Mouse (Mus musculus): ENCODE data around the gene Ccr2. TPM values are rescaled to one million over a fixed set of nuclear protein-coding genes. Genes with fewer than 3 reads are reported as not detected.
"Not testable (repeated sequence)": the region's sequence is repeated elsewhere in the genome, so short reads cannot be mapped to it uniquely, and the experiment has no call there.

Ccr2 gene
- polyA plus RNA-seq, 1 experiment from 2014 or later: 0.23 TPM

- Histone ChIP-seq H3K27ac (replicated peaks) (no peak overlapping the region), H3K27me3 (no peaks in the 10 kb centered on the region), H3K4me3 (no peak overlapping the region), H3K9ac (no peak overlapping the region), H3K4me1 (replicated peaks) (no peaks in the 10 kb centered on the region), H3K9me3 (no peaks in the 10 kb centered on the region), H3K36me3 (no peaks in the 10 kb centered on the region), H3K4me2 (no peak overlapping the region)
- 67% methylated on average over 5 of the region's 5 CpGs for WGBS
- no peak for ATAC-seq (ENCODE audit: low FRiP score, low read depth)
These were observed 24.6 kb downstream of the Ccr2 start for GRCm38 (mm10) chr9:124126373-124126772.

- Histone ChIP-seq H3K27me3 (no peaks in the 10 kb centered on the region), H3K4me1 (replicated peaks) (no peaks in the 10 kb centered on the region), H3K9me3 (no peaks in the 10 kb centered on the region), H3K27ac (replicated peaks) (no peak overlapping the region), H3K4me3 (no peak overlapping the region), H3K4me2 (no peak overlapping the region), H3K36me3 (no peaks in the 10 kb centered on the region), H3K9ac (no peak overlapping the region)
- 74% methylated on average over 4 of the region's 4 CpGs for WGBS
- ATAC-seq (ENCODE audit: low FRiP score, low read depth): no peak
These were observed 25.7 kb downstream of the Ccr2 start for GRCm38 (mm10) chr9:124127412-124127811.

DNA sequence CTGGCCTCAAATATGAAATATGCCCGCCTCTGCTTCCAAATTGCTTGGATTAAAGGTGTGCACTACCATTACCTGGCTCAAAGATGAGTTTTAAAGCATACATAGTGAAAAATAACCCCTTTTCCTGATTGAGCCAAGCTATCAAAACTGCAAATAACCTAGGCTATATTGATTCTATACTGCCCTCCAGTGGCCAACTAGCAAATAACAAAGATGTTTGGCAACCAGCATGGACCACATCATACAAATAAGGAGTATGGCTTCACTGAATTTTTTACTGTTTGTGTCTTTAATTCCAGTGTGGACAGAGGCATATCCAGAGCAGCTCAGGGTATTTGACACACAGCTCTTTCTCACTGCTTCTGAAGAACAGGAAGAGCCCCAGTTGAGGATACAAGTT lies 26.6 kb downstream of the Ccr2 start:
- Histone ChIP-seq H3K9ac (no peak overlapping the region), H3K27ac (replicated peaks) (no peak overlapping the region), H3K27me3 (no peaks in the 10 kb centered on the region), H3K4me3 (no peak overlapping the region), H3K4me2 (no peak overlapping the region), H3K4me1 (replicated peaks) (no peaks in the 10 kb centered on the region), H3K36me3 (no peaks in the 10 kb centered on the region), H3K9me3 (no peaks in the 10 kb centered on the region)
- 0% methylated on average over 1 of the region's 1 CpGs for WGBS
- no peak; the same call in 1 of the 2 replicates for ATAC-seq (ENCODE audit: low FRiP score, low read depth)

- not testable (repeated sequence) for H3K27ac ChIP-seq (replicated peaks); ATAC-seq (ENCODE audit: low FRiP score, low read depth); H3K36me3 ChIP-seq; H3K4me2 ChIP-seq; H3K9ac ChIP-seq; H3K4me3 ChIP-seq; H3K4me1 ChIP-seq (replicated peaks); H3K9me3 ChIP-seq; H3K27me3 ChIP-seq
- 83% methylated on average over 2 of the region's 2 CpGs for WGBS
These were observed 31.1 kb downstream of the Ccr2 start for GRCm38 (mm10) chr9:124132899-124133298.

- ATAC-seq (ENCODE audit: low FRiP score, low read depth); H3K27ac ChIP-seq (replicated peaks); H3K27me3 ChIP-seq; H3K4me1 ChIP-seq (replicated peaks); H3K4me3 ChIP-seq; H3K9me3 ChIP-seq; H3K36me3 ChIP-seq; H3K9ac ChIP-seq; H3K4me2 ChIP-seq: not testable (repeated sequence)
- WGBS: 90% methylated on average over 1 of the region's 1 CpGs
These were observed 33.2 kb downstream of the Ccr2 start for GRCm38 (mm10) chr9:124134919-124135318.

DNA sequence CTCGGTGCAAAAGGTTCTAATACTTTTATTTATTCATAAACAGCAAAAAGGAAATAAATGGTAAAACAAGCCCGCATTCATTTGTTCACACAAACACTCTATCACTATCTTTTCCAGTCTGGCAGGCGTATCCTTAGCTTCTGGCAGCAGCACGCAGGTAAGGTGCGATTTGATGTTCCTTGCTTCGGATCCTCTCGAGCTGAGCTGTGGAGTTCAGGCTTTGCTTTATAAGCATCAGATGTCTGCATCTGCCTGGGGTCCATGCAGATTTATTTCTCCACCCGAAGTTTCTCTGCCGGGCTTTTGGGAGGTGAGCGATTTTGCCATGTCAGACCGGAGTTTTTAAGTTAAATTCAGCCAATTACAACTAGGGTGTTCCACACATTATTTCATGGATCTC lies 35.9 kb downstream of the Ccr2 start:
- no peak overlapping the region for H3K4me2 ChIP-seq
- H3K4me3 ChIP-seq: no peak overlapping the region
- WGBS: 84% methylated on average over 11 of the region's 11 CpGs
- no peaks in the 10 kb centered on the region for H3K9me3 ChIP-seq
- H3K36me3 ChIP-seq: no peaks in the 10 kb centered on the region
- H3K27me3 ChIP-seq: no peaks in the 10 kb centered on the region
- no peak for ATAC-seq (ENCODE audit: low FRiP score, low read depth)
- no peaks in the 10 kb centered on the region for H3K4me1 ChIP-seq (replicated peaks)
- no peak overlapping the region for H3K9ac ChIP-seq
- H3K27ac ChIP-seq (replicated peaks): no peak overlapping the region

DNA sequence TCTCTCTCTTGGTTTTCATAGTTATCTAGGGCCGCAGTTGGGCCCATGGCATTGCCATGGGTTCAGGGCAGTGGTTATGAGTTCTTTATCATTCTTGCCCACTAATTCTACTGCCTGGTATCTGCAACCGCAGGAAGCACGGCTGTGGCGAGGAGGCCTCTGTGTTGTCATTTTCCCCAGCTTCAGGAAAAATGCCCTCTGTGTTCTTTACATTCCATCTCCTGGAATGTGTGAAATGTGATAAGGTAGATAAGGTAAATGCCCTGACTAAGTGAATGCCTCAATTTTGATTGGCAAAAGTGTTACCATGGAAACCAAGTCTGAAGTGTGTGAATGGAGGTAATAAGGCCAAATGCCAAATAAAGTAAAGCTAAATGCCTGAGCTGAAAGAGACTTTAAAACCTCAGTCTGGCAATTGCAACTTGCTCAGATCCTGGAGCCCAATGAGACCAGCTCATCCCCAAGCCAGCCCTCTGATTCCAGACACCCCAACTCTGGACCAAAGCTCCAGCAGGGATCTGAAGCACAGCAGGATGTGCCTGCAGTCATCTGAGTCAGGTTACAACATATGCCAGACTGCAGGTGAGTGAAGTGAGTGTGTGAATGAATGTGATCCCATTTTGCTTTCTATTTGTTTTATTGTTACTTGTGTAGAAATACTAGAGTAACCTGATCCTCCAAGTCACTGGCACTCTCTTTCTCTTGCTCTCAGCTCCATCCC lies 36.5 kb downstream of the Ccr2 start:
- H3K27me3 ChIP-seq: no peaks in the 10 kb centered on the region
- no peaks in the 10 kb centered on the region for H3K9me3 ChIP-seq
- no peak overlapping the region for H3K9ac ChIP-seq
- H3K27ac ChIP-seq (replicated peaks): no peak overlapping the region
- no peak overlapping the region for H3K4me3 ChIP-seq
- ATAC-seq (ENCODE audit: low FRiP score, low read depth): no peak
- no peaks in the 10 kb centered on the region for H3K4me1 ChIP-seq (replicated peaks)
- WGBS: 73% methylated on average over 4 of the region's 4 CpGs
- H3K36me3 ChIP-seq: no peaks in the 10 kb centered on the region
- no peak overlapping the region for H3K4me2 ChIP-seq

GRCm38 (mm10) chr9:124143678-124144077 lies 41.9 kb downstream of the Ccr2 start:
- 95% methylated on average over 1 of the region's 1 CpGs for WGBS
- ATAC-seq (ENCODE audit: low FRiP score, low read depth): no peak
- no peak overlapping the region for H3K4me2 ChIP-seq
- no peak overlapping the region for H3K9ac ChIP-seq
- no peak overlapping the region for H3K27ac ChIP-seq (replicated peaks)
- no peak overlapping the region for H3K4me3 ChIP-seq
- H3K9me3 ChIP-seq: no peaks in the 10 kb centered on the region
- H3K27me3 ChIP-seq: no peaks in the 10 kb centered on the region
- no peaks in the 10 kb centered on the region for H3K4me1 ChIP-seq (replicated peaks)
- H3K36me3 ChIP-seq: no peaks in the 10 kb centered on the region

DNA sequence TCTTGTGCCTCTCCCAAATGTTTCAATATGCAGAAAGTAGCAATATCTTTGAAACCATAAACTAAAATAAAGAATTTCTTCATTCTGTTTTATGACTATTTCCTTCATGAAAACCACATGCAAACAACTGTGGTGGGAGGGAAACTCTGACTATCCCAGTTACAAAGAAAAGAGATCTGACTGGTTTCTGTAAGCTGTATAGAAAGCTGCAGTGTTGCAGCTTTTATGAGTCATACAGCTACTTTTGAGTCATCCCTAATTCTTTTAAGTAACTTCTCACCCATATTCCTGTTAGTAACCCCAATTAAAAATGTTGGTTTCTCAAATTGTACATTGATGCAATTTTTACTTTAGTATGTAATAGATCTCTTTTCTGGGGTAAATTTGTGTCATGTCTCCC lies 44.6 kb downstream of the Ccr2 start:
- Histone ChIP-seq H3K9me3 (no peaks in the 10 kb centered on the region), H3K4me3 (no peak overlapping the region), H3K27me3 (no peaks in the 10 kb centered on the region), H3K4me2 (no peak overlapping the region), H3K9ac (no peak overlapping the region), H3K27ac (replicated peaks) (no peak overlapping the region), H3K4me1 (replicated peaks) (no peaks in the 10 kb centered on the region), H3K36me3 (no peaks in the 10 kb centered on the region)
- ATAC-seq (ENCODE audit: low FRiP score, low read depth): no peak

Other genes starting within 250 kb of the Ccr2 start
- gene Xcr1, start 239.9 kb upstream of the Ccr2 start, polyA plus RNA-seq (2015; fragmentation: Nextera tagmentation; extraction: Ambion mirVana): 0.05 TPM in 1 of 2 replicates, not detected in the other
- gene Ccr1, start 133.3 kb upstream of the Ccr2 start, polyA plus RNA-seq (2015; fragmentation: Nextera tagmentation; extraction: Ambion mirVana): 1.2 and 1.3 TPM in 2 replicates
- gene Ccr1l1, start 123.5 kb upstream of the Ccr2 start, polyA plus RNA-seq (2015; fragmentation: Nextera tagmentation; extraction: Ambion mirVana): not detected in 2 replicates
- 0.04 TPM in 1 of 2 replicates, not detected in the other for gene Ccr3, start 80.0 kb upstream of the Ccr2 start, polyA plus RNA-seq (2015; fragmentation: Nextera tagmentation; extraction: Ambion mirVana)
- gene Ccr5, start 19.6 kb downstream of the Ccr2 start, polyA plus RNA-seq (2015; fragmentation: Nextera tagmentation; extraction: Ambion mirVana): 1.4 and 1.9 TPM in 2 replicates
- gene 2010315B03Rik, start 210.7 kb downstream of the Ccr2 start, polyA plus RNA-seq (2015; fragmentation: Nextera tagmentation; extraction: Ambion mirVana): 12.0 and 14.3 TPM in 2 replicates